Mouse (Mus musculus) myocyte (in vitro differentiated cells): Measurements from ENCODE around the gene Gga2. TPM values are rescaled to one million over a fixed set of nuclear protein-coding genes. Genes with fewer than 3 reads are reported as not detected.

Experiments
- H3K27me3 ChIP-seq: one replicate; pipeline ENCODE4 v1.6.1; 2011; ENCODE audit not compliant: control insufficient read depth, insufficient read depth, insufficient read length
- H3K36me3 ChIP-seq: one replicate; pipeline ENCODE4 v1.6.1; 2011; ENCODE audit not compliant: control insufficient read depth, insufficient read depth
- H3K4me2 ChIP-seq: one replicate; pipeline ENCODE4 v1.6.1; 2011; ENCODE audit warnings: low read depth, control low read depth
- H3K4me3 ChIP-seq: one replicate; pipeline ENCODE4 v1.5.1; 2011; ENCODE audit warnings: mild to moderate bottlenecking, control low read depth, moderate library complexity
- H3K79me2 ChIP-seq: one replicate; pipeline ENCODE4 v1.6.1; 2011; ENCODE audit not compliant: control insufficient read depth, insufficient read depth
- H3ac ChIP-seq: one replicate; pipeline ENCODE4 v1.6.1; 2011; ENCODE audit not compliant: control insufficient read depth, insufficient read length
- CEBPB ChIP-seq: IDR thresholded peaks from 2 replicates; pipeline ENCODE4 v1.6.1; 2011; ENCODE audit warnings: mild to moderate bottlenecking, moderate library complexity; ENCODE audit not compliant: poor library complexity, insufficient read depth, severe bottlenecking
- E2F4 ChIP-seq: IDR thresholded peaks from one replicate; pipeline ENCODE4 v1.6.1; 2011; ENCODE audit warnings: mild to moderate bottlenecking, control low read depth, moderate library complexity; ENCODE audit not compliant: insufficient read depth
- MAX ChIP-seq: IDR thresholded peaks from one replicate; pipeline ENCODE4 v1.6.1; 2011; ENCODE audit warnings: low read depth, mild to moderate bottlenecking, control low read depth
- MYOD1 ChIP-seq, 3 experiments: IDR thresholded peaks; one replicate each; pipeline ENCODE4 v1.6.1; 2011; ENCODE audit warnings: control low read depth in 2 of 3, low read depth in 2 of 3, mild to moderate bottlenecking in 2 of 3, moderate library complexity in 1 of 3; ENCODE audit not compliant: insufficient read length in 2 of 3, control insufficient read depth in 1 of 3
- MYOG ChIP-seq, 3 experiments: IDR thresholded peaks; one replicate each; pipeline ENCODE4 v1.6.1; 2011; ENCODE audit warnings: control low read depth in 2 of 3, low read depth in 2 of 3, mild to moderate bottlenecking in 2 of 3; ENCODE audit not compliant: insufficient read length in 2 of 3, control insufficient read depth in 1 of 3, insufficient read depth in 1 of 3
- POLR2A ChIP-seq: IDR thresholded peaks from one replicate; pipeline ENCODE4 v1.6.1; 2011; ENCODE audit warnings: low read depth, mild to moderate bottlenecking, control low read depth, moderate library complexity; ENCODE audit not compliant: insufficient read length
- POLR2AphosphoS2 ChIP-seq: IDR thresholded peaks from one replicate; pipeline ENCODE4 v1.6.1; 2011; ENCODE audit warnings: low read depth, control low read depth; ENCODE audit not compliant: insufficient read length
- REST ChIP-seq: IDR thresholded peaks from one replicate; pipeline ENCODE4 v1.6.1; 2011; ENCODE audit warnings: mild to moderate bottlenecking, control low read depth, moderate library complexity; ENCODE audit not compliant: insufficient read depth, insufficient read length
- SRF ChIP-seq: IDR thresholded peaks from one replicate; pipeline ENCODE4 v1.6.1; 2011; ENCODE audit warnings: low read depth; ENCODE audit not compliant: control insufficient read depth, insufficient read length
- TCF12 ChIP-seq: IDR thresholded peaks from one replicate; pipeline ENCODE4 v1.6.1; 2011; ENCODE audit warnings: mild to moderate bottlenecking, control low read depth; ENCODE audit not compliant: poor library complexity, insufficient read depth, severe bottlenecking
- TCF3 ChIP-seq: IDR thresholded peaks from one replicate; pipeline ENCODE4 v1.6.1; 2011; ENCODE audit warnings: low read depth, control low read depth; ENCODE audit not compliant: insufficient read length
- USF1 ChIP-seq: IDR thresholded peaks from one replicate; pipeline ENCODE4 v1.6.1; 2011; ENCODE audit warnings: low read depth, mild to moderate bottlenecking, control low read depth, moderate library complexity
- polyA plus RNA-seq: library from polyadenylated mRNA; unstranded; fragments of >200 nt; fragmentation: generic; extraction: Trizol; gene quantifications from one replicate; pipeline ENCODE4 v1.2.1, GENCODE M21; 2012; ENCODE audit warnings: missing spikeins

Gene Gga2
- polyA plus RNA-seq, 1 experiment = 63.9 TPM

DNA sequence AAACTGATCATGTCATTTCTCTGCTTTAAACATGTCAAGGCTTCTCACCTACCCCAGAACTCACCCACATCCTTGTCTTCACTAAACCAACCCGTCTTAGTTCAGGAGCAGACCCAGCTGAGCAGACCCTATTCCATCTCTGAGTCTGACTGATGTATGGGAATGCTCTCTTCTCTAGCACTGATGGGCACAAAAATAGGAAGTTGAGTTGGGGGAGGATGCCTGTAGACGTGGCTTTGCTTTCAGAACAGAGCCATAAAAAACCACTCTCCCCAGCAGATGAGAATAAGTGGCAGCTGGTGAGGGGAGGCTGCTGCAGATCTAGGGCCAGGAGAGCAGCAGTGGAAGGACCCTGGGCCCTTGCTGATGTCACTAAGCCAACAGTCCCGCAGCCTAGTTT is 12.3 kb upstream of the Gga2 start:
- Histone ChIP-seq H3ac (no peak overlapping the region), H3K4me2 (no peak overlapping the region), H3K79me2 (no peaks in the 10 kb centered on the region), H3K36me3 (no peaks in the 10 kb centered on the region), H3K4me3 (no peak overlapping the region), H3K27me3 (no peaks in the 10 kb centered on the region)
- TF ChIP-seq USF1 (no peak), REST (no peak), MYOD1 (IDR thresholded peaks at IDR 0.05; ENCODE audit: control insufficient read depth in 1 of 3, insufficient read length in 2 of 3, low read depth in 2 of 3) (no peak), POLR2AphosphoS2 (no peak), SRF (no peak), E2F4 (no peak), MAX (no peak), POLR2A (no peak), TCF12 (no peak), MYOG (IDR thresholded peaks at IDR 0.05; ENCODE audit: control insufficient read depth in 1 of 3, insufficient read depth in 1 of 3, insufficient read length in 2 of 3, low read depth in 2 of 3) (no peak), CEBPB (no peak), TCF3 (no peak)

DNA sequence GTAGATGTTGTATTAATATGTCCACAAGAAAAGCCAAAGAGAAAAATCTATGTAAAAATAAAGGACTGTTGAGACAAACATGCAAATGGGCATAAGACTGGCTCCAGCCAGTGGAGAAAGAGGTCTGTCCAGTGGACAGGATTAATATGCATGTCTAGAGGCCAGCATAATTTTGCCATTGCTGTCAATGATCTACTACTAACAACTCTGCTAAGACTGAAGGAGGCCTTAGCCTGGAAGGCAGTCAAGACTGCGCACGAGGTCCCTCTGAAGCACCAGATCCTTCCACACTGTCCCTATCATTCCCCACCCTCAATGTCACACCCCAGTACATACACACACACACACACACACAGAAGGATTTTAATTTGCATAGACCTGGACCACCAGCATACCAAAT is 1.1 kb upstream of the Gga2 start:
- Histone ChIP-seq H3K36me3 (no peaks in the 10 kb centered on the region), H3ac (no peak overlapping the region), H3K4me3 (no peak overlapping the region), H3K4me2 (no peak overlapping the region), H3K79me2 (peaks cover 29% of the 10 kb centered on the region), H3K27me3 (no peaks in the 10 kb centered on the region)
- TF ChIP-seq E2F4 (no peak), POLR2A (no peak), MAX (no peak), REST (no peak)

DNA sequence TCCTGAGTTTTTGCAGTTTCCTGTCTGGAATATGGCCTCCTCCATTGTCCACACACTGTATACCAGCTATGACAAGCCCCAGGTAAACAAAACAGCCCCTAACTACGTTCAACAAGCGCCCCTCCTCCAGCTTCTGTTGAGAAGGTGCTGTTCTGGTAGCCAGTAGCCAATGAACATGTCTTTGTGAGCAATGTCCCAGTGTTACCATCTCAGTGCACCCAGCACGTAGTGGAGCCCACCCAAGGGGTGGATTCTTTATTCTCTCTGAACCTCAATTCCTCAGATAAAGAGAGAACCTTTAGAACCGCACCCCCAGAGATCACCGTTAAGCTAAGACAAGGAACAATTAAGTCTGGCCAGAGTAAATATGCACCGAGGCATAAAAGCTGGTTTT is 752 bp downstream of the Gga2 start:
- Histone ChIP-seq H3K79me2 (peaks cover 41% of the 10 kb centered on the region), H3K4me2 (peak overlapping the region; percentile 97), H3K27me3 (no peaks in the 10 kb centered on the region), H3ac (peak overlapping the region; percentile 25), H3K4me3 (peak overlapping the region; percentile 65), H3K36me3 (no peaks in the 10 kb centered on the region)
- no peak for TF ChIP-seq REST
- TF ChIP-seq CEBPB = no peak
- no peak for TF ChIP-seq SRF
- TF ChIP-seq MAX = no peak
- no peak for TF ChIP-seq E2F4
- TF ChIP-seq USF1 = no peak
- TF ChIP-seq TCF3 = no peak
- TF ChIP-seq MYOD1 (IDR thresholded peaks at IDR 0.05; ENCODE audit: control insufficient read depth in 1 of 3, insufficient read length in 2 of 3, low read depth in 2 of 3) = no peak
- TF ChIP-seq POLR2AphosphoS2 = no peak
- TF ChIP-seq POLR2A = no peak
- TF ChIP-seq TCF12 = no peak
- TF ChIP-seq MYOG (IDR thresholded peaks at IDR 0.05; ENCODE audit: control insufficient read depth in 1 of 3, insufficient read depth in 1 of 3, insufficient read length in 2 of 3, low read depth in 2 of 3) = no peak

DNA sequence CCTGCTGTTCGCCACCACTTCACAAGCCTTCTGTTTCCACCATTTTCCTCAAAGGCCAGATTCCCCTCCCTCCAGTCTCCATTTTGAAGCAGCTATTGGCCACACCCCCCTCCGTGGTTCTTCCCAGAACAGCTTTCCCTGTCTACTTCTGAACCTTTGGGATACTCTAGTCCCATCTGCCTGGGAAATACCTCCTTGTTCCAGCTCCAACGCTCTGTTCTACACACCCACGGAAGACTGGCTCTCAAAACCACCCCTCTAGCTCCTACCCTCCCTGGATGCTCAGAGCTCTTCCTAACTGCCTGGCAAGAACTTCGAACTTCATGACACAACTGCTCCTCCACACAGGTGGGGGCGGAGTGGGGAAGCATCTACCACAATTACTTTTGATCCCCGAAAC is 2.0 kb downstream of the Gga2 start:
- peak overlapping the region; percentile 65 for H3K4me3 ChIP-seq

DNA sequence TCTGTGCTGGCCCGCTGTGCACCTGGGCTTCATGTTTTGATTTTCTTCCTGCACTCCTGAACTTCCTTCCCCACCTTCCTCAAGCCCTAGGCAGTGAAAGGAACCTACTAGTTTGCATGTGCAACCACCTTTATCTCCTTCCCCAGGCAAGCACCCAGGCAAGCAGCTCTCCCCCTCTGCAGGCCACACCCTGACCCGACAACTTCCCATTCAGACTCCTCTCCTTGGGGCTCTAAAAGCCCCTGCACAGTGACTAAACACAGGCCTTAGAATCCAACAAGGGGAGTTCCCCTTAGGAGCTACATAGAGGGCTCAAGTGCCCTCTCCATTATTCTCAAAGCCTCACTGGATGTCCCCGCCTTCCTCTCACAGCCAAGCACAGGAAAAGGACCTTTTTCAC is 2.8 kb downstream of the Gga2 start:
- H3K4me3 ChIP-seq = no peak overlapping the region

More for the DNA sequence above, 2.0 kb downstream of the Gga2 start:
- Histone ChIP-seq H3K4me2 (peak overlapping the region; percentile 97), H3K36me3 (no peaks in the 10 kb centered on the region), H3K79me2 (peaks cover 50% of the 10 kb centered on the region), H3K27me3 (no peaks in the 10 kb centered on the region), H3ac (no peak overlapping the region)
- TF ChIP-seq SRF = no peak
- TF ChIP-seq POLR2AphosphoS2 = no peak
- TF ChIP-seq MAX = no peak
- TF ChIP-seq TCF12 = no peak
- TF ChIP-seq E2F4 = no peak
- TF ChIP-seq REST = no peak
- no peak for TF ChIP-seq USF1
- no peak for TF ChIP-seq MYOG (IDR thresholded peaks at IDR 0.05; ENCODE audit: control insufficient read depth in 1 of 3, insufficient read depth in 1 of 3, insufficient read length in 2 of 3, low read depth in 2 of 3)
- TF ChIP-seq TCF3 = no peak
- TF ChIP-seq MYOD1 (IDR thresholded peaks at IDR 0.05; ENCODE audit: control insufficient read depth in 1 of 3, insufficient read length in 2 of 3, low read depth in 2 of 3) = no peak
- TF ChIP-seq POLR2A = no peak
- TF ChIP-seq CEBPB = no peak

More for the DNA sequence above, 2.8 kb downstream of the Gga2 start:
- H3ac ChIP-seq = no peak overlapping the region
- TF ChIP-seq POLR2AphosphoS2 (no peak), USF1 (no peak), REST (no peak), MAX (no peak), MYOD1 (IDR thresholded peaks at IDR 0.05; ENCODE audit: control insufficient read depth in 1 of 3, insufficient read length in 2 of 3, low read depth in 2 of 3) (no peak), CEBPB (no peak), POLR2A (no peak), E2F4 (no peak), TCF12 (no peak), TCF3 (no peak), SRF (no peak), MYOG (IDR thresholded peaks at IDR 0.05; ENCODE audit: control insufficient read depth in 1 of 3, insufficient read depth in 1 of 3, insufficient read length in 2 of 3, low read depth in 2 of 3) (no peak)
- H3K36me3 ChIP-seq = no peaks in the 10 kb centered on the region
- no peaks in the 10 kb centered on the region for H3K27me3 ChIP-seq
- peaks cover 58% of the 10 kb centered on the region for H3K79me2 ChIP-seq
- H3K4me2 ChIP-seq = peak overlapping the region; percentile 97
